Mouse (Mus musculus) large intestine, adult 2 months (tissue): ENCODE data around the gene Runx2. TPM values are rescaled to one million over a fixed set of nuclear protein-coding genes. Genes with fewer than 3 reads are reported as not detected.

ENCODE experiments used
- DNase-seq: peaks from one replicate; pipeline ENCODE4 v3.0.0-alpha.2; 2012; ENCODE audit warnings: low read depth, low spot score
- WGBS: fragments of 180-500 bp; shearing (Covaris S2); methylation state at CpG from one replicate; pipeline ENCODE4 v1.1.7; 2018; 5-methylcytosine and 5-hydroxymethylcytosine counted together
- polyA plus RNA-seq: library from polyadenylated mRNA; depleted of rRNA; stranded (reverse); fragments of >200 nt; gene quantifications from 2 replicates; pipeline ENCODE4 v1.2.3, GENCODE M21; 2012

The Runx2 gene
- polyA plus RNA-seq, 1 experiment: 1.0 TPM

DNA sequence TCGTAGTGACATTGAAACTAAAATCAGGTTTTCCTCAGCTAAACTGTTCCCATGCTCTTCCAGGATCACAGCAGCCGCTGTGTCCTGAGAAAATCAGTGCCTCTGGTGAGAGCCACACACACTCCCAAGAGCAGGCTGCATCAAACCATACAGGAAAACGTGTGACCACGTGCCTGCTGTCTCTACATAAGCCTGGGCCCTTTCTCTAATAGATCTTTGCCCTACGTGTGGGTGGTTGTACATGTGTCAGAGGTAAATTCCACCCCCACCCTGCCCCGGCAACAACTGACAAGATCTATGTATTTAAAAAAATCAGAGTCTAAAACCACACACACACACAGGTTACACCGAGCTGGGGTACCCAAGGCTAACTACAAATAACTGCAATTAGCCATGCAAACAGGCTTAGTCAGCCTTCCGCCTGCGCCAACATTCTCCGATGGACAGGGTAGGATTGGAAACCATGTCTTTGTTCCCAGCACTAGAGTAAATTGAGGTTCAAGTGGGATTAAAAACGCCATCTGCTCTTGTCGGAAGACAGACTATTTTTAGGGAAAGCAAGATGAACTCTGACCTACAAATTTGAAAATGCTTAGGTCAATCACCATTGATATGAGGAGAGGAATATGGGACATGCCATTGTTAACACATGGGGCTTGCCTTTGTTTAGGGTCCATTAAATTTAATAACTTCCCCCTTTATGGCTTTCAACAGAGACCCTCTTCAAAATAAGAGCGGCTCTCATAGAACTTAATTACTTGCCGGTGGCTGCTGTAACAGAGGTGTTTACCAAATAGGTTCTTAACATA, 180.8 kb downstream of the Runx2 start:
- WGBS: 75% methylated on average over 14 of the region's 14 CpGs
- DNase-seq: no peak

DNA sequence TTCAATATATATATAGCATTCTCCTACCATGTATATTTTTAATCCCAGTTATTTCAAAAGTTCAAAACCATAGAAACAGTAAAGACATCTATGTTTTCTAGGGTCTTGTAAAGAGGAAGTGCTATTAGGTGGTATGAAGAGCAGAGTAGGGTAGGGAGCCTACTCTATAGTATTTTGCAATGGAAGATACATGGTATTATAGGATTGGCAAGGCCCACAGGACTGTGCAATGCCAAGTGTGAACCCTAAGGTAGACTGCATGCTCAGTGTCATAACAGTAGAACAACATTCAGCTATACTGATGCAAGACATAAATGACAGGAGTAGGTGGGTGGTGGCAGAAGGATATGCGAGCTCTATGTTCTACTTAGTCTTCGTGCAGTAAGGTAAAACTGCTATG, 181.7 kb downstream of the Runx2 start:
- 96% methylated on average over 2 of the region's 2 CpGs for WGBS

DNA sequence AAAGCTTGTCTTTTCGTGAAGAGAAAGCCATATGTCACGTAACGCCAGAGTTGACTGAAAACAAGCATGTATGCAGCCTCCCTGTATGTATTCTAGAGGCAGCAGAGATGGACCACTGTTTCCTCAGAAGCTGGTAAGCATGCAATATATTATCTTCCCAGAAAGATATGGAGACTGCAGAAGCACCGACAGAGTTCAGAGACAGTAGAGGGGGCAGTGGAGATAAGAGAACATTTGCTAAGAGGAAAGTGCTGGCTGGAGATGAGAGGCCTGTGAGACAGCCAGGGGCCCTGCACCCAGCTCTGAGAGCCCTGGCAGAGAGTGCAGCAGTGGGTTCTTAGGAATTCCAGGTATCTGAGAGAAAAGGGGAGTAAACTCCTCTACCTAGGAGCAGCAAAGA, 182.3 kb downstream of the Runx2 start:
- WGBS: 70% methylated on average over 4 of the region's 4 CpGs
- no peak for DNase-seq

More for the DNA sequence above, 181.7 kb downstream of the Runx2 start:
- DNase-seq: no peak

DNA sequence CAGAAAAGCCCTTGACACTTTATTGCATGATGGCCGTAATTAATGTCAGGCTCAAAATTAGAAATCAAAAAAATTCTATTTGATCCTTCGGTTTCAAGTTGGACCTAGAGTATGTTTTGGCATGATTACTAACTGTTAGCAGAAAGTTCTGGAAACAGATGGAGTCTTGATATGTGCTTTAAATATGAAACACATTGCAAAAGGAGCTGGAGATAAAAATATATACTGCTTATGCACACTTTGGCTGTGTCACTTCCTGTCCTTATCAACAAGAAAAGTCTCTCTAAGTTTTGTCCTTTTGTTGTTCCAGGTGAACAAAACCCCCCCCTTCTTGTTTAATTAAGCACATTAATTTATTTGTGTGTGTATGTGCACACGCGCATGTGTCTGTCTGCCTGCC, 183.0 kb downstream of the Runx2 start:
- 88% methylated on average over 4 of the region's 4 CpGs for WGBS

DNA sequence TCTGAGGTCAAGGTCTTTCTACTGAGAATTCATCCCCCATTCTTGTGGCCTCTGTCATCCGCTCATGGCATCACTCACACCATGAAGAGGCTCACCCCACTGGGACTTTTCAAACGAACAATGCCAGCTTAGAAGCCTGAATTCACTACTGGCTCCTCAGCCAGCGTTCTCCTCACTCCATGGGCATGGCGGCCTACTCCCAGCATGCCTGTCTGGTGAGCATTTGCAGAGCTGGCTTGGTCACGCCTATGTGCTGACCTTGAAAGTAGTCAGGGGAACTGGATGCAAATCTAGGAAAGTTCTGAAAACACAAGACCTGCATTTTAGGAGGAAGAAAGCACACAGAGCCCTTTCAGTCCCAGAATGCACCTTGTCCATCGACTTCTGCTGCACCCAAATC, 187.3 kb downstream of the Runx2 start:
- 82% methylated on average over 6 of the region's 6 CpGs for WGBS
- DNase-seq: no peak

More for the DNA sequence above, 183.0 kb downstream of the Runx2 start:
- DNase-seq: no peak

DNA sequence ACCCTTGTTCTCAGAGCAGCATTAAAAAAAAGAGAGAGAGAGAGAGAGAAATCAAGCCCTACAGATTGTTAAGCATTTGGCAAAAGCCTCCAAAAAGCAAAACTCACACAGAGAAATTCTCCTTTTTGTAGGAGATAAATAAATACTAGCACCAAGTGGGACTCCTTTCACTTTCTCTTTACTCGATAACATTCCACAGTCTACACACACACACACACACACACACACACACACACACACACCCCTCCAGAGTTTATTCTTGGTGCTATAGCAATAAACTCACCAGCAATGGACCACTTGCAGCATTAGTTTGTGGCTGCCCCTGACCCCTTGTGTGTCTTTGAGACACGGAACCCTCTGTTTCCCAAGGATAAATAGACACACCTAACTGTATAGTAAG, 190.9 kb downstream of the Runx2 start:
- DNase-seq: no peak
- WGBS: 18% methylated on average over 2 of the region's 2 CpGs

DNA sequence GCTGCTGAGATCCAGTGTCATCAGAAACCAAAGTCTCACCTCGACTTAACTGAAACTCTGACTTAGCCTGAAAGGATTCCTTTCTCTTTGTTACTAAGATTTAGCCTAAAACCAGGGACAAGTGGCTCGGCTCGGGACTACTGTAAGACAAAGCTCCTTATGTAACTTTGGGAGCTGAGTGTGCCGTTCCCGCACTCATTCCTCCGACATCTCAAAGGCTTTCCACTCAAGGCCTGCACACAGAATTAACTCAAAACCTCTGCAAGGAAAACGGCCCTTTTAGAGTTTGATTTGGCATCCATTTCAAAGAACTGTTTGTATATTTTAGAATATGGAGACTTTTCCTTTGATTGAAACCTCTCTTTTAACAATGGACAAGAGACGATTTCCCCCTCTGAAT, 191.3 kb downstream of the Runx2 start:
- WGBS: 57% methylated on average over 8 of the region's 8 CpGs
- DNase-seq: no peak

DNA sequence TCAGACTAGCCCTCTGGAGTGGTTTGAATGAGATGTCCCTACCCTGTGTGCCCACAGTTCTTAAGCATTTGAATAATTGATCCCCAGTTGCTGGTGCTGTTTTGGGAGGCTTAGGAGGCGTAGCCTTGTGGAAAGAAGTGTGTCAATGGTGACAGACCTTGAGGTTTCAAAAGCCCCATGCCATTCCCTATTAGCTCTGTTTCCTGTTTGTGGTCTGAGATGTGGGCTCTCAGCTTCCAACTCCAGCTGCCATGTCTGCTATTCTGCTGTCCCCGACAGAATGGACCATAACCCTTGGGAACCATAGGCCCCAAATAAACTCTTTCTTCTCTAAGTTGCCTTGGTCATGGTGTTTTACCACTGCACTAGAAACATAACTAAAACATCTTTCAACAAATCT, 194.1 kb downstream of the Runx2 start:
- DNase-seq: no peak
- WGBS: 92% methylated on average over 2 of the region's 2 CpGs

DNA sequence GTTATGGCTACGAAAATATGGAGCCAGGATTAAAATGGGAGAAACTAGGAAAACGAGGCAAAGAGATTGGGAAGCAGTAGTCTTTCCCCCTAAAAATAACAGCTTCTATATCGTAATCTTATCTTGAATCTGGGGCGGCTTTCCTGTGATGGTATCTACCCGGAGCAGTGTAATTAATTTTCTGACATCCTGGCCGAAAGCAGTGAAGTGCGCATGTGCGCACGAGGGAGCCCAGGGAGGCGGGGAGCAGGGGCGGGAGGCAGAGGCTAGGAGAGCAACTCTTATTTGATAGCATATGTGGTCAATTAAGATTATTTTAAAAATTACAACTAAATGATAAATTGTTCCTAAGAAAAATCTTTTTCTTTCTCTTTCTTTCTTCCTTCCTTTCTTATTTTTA, 195.9 kb downstream of the Runx2 start:
- WGBS: 59% methylated on average over 11 of the region's 11 CpGs
- DNase-seq: no peak

DNA sequence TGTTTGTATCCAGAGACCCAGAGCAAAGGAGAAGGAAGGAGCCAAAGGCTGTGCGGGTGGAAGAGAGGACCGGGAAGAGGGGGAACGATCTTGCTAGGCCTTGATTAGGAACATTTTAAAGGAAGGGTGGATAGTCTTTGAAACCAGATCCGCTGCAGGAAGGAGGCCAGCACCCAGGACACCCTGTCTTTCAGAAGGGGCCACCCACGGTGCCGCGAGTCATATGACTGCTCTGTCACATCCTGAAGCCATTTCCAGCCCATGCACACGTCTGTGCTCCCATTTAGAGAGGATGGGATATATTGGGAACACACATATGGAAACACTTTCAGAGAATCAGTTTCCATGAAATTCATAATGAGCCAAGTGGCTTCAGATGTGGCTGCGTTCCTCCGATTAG, 196.4 kb downstream of the Runx2 start:
- WGBS: 56% methylated on average over 10 of the region's 10 CpGs
- no peak for DNase-seq

DNA sequence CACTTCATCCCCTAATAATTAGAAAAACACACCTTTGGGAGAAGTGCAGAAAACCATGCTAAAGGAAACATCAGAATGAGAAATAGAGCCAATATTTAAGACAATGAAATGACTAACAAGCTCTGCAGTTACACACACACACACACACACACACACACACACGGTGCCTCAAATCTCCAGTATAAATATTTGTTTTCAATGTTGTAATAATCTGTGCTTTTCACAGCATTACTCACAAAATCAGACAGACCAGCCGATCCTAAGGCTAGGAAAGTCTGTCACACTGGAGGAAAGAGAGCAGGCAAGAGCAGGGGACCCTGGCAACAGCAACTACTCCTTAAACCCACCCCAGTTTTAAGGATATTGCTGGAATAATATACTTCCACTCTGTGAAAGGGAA, 196.9 kb downstream of the Runx2 start:
- 21% methylated on average over 2 of the region's 2 CpGs for WGBS
- DNase-seq: no peak

DNA sequence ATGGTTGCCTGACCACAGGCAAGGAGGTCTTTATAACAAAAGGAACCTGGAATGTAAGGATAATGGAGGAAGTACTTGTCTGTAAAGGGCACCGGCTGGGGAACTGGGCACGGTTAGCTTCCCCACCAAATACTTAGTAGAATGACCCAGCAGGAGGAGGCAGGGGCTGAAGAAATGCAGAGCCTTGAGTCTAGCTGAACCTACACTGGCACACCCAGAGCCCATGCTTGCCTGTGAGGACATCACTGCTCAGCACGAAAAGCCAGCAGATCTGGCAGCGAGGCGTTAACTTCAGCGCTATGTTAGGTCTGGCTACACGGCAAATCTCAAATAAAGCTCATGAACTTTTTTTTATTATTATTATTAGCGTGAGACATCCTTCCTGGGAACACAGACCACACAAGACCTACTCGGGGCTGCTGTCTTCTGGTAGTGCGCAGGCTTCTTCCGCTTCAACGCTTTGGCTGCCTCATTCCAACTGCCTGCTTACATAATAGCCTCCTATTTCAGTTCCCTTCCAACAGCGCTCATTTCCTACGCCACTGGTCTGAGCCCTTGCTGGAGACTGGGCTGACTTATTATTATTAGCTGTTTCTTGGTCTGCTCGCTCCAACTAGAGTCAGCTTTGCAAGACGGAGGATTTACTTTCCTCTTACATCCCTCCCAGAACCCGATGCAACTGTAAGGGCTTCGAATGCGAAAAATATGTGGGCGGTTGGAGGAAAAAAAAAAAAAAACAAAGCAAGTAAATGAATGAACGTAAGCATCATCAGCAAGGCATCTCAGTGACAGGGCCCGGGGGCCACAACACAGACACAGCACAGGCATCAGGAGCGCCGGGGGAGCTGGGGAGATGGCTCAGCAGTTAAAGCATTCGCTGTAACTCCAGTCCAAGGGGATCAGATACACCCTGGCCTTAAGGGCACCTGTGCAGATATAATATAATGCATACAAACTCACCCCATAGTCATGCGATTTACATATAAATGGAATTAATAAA, 200.6 kb downstream of the Runx2 start:
- DNase-seq: no peak
- WGBS: 60% methylated on average over 26 of the region's 26 CpGs

DNA sequence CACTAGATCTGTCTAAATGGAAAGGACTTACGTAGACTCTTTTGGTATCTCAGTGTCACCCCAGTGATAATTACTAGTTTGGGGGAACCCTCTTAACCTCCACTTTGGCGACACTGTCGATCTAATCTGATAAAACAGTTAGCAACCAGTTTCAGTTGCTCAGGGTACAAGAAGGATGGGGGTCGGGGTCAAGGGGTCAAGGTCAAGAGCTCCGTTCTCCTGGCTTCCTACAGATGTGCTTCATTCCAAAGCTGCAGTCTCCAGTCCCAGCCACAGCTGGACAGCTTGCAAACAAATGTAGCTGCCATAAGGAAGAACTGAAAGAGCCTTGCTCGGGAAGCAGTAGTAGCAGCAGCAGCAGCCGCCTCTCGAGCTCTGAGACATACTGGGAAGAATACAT, 202.0 kb downstream of the Runx2 start:
- WGBS: 53% methylated on average over 8 of the region's 8 CpGs
- DNase-seq: no peak

DNA sequence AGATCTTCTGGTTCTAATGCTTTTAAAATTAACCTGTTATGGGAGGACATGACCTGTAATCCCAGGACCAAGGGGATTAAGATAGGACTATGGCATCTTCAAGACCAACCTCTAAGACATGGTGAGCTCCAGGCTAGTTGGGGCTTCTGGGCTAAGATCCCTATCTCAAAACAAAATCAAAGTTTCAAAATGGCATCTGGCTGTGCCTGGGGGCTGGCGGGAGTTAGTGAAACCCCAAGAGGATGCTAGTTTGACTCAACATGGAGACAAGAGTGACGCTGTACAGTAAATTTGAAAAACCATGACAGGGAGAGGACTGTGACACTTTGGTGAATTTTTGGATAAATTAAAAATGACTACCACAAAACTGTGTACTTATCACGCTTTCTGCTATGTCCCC, 202.6 kb downstream of the Runx2 start:
- no peak for DNase-seq
- 93% methylated on average over 3 of the region's 3 CpGs for WGBS

DNA sequence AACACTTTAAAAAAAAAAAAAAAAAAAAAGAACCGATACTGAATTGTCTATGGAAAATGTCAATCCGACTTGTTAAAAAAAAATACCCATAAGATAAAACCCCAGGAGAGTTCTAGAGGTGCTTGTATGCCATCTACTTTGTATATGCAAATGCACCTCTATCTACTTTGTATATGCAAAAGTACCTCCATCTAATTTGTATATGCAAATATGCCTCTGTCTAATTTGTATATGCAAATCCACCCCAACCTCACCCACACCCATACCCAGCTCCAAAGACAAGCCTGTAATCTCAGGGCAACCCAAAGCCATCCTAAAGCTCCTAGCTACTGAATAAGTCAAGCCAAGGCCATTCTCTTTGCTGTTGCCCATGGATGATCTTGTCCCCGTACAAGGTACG, 203.1 kb downstream of the Runx2 start:
- WGBS: 91% methylated on average over 4 of the region's 4 CpGs

DNA sequence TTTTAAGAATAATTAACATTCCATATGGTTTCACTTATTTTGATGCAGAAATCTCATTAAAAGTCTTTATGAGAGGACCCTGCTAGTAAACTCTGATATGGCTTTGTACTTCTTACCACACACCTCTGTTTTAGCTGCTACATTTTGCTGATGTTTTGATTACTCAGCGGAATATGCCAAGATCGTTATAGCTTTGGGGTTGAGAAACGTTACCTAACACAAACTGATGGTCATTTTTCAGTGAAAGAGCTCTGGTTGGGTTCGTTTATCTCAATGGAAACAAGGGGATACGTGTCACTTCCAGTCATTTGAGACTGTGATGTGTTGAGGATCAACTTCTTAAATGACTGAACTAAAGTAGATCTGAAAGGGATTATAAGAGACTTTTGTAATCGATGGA, 203.8 kb downstream of the Runx2 start:
- WGBS: 83% methylated on average over 6 of the region's 6 CpGs
- no peak for DNase-seq

More for the DNA sequence above, 203.1 kb downstream of the Runx2 start:
- DNase-seq: no peak

DNA sequence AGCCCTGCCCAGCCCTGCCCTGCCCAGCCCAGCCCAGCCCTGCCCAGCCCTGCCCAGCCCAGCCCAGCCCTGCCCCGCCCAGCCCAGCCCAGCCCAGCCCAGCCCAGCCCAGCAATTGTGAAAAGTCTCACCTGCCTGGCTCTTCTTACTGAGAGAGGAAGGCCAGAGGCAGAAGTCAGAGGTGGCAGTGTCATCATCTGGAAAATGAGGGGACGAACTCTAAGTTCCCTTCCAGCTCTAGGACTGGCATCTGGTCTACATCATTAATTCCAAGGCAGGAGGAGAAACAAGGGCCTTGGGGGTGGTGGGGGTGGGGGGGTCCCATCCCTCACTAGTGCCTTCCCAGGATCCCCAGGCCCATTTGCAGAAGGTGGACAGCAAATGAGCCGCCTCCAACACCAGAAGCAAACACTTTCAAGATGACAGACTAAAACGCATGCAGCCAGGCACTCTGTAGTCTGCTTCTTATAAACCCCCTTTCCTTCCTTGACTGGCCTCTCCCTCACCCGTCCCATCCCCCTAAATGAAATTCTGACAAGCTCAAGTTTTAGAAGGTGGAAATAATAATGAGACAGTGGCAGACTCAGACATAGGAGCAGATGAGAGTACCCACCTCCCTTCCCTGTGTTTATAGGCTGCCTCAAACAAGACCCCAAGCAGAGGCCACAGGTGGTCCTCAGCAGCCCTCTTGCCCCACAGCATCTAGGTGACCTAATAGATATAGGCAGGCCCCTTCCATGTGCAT, 204.5 kb downstream of the Runx2 start:
- no peak for DNase-seq
- 72% methylated on average over 5 of the region's 5 CpGs for WGBS

DNA sequence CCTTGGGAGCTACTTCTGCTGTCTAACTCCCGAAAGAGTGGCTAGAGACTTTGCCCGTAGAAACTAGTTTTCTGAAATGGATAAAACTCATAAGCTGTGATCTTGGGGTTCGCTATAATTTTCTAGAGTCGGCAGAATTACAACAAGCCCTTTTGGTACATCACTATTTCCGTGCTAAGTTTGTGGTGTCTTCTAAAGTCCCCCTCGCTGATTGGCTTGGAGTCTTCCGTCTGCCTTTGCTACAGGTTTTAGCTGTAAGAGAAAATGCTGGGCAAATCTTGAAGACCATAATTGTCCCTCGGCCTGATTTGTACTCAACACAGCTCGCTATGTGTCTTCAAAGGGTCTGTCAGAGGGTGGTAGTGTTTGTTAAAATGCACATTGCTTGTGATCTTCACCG, 205.2 kb downstream of the Runx2 start:
- WGBS: 89% methylated on average over 10 of the region's 10 CpGs

DNA sequence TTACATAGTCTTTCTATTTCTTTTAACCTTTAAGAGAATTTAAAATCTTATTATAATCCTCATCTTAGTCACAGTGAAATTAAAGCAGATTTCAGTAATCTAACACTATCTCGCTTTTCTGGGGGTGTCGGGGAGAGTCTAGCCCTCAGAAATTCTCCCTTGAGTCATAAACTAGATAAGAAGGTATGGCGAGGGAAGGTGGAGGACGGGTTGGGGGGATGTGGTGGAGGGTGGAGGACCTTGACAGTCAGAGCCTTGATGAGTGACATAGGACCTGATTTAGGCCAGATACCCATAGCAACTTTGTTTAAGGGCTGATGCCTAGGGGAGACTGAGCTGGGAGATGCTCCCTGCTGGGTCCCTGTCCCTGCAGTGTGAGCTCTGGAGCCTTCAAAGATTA, 205.7 kb downstream of the Runx2 start:
- 77% methylated on average over 4 of the region's 4 CpGs for WGBS
- DNase-seq: no peak

More for the DNA sequence above, 205.2 kb downstream of the Runx2 start:
- no peak for DNase-seq

DNA sequence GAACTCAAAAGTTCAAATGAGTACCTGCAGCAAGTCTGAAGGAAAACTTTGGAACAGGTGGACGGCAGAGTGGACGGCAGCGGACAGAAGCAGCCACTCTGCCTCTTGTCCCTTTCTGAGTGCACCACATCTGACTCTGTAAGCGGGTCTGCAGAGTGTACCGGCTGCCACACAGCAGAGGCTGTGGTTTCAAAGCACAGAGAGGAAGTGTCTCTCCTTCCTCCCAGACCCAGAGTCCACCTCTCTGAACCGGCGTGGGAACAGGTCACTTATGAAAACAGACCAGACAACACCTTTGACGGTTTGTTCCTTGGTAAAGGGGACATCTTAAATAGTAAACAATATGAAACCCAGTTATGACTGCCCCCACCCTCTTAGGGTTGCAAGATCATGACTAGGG, 207.2 kb downstream of the Runx2 start:
- WGBS: 87% methylated on average over 8 of the region's 8 CpGs

More for the DNA sequence above, 207.2 kb downstream of the Runx2 start:
- DNase-seq: no peak
